Mouse (Mus musculus): ENCODE data around the gene Pik3ip1.

Gene Pik3ip1

GRCm38 (mm10) chr11:3329891-3330451 lies at the start of gene Pik3ip1:
Gene Pik3ip1, plus strand, starts transcription at chr11:3330401.
- in situ Hi-C loops (cut with MboI; ENCODE audit: unreplicated experiment in 2 of 2): loop anchor here (5.0 to 10.0 kb wide), 4 partner anchors 38 to 205 kb away; partner anchors contain the start of genes Eif4enif1 (in 1 of the 2) and Limk2 (in 1 of the 2)

DNA sequence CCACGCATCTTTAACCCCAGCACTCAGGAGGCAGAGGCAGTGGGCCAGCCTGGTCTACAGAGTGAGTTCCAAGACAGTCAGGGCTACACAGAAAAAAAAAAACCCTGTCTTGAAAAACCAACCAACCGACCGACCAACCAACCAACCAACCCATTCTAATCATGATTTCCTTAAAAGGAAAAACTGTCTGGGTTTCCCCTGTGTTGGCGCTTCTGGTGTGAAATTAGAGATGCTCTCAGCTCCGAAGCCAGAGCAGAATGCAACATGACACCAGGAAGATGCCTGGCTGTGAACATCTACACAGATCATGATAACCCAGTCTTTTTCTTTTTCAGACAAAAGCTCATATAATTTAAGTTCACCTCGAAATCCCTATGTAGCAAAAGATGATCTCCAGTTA lies 47.3 kb upstream of the Pik3ip1 start:
- in situ Hi-C loops (cut with MboI; ENCODE audit: unreplicated experiment in 2 of 2): no loop called here

- in situ Hi-C loops (cut with MboI; ENCODE audit: unreplicated experiment in 2 of 2): no loop called here
Measured at GRCm38 (mm10) chr11:3283645-3284044, 46.6 kb upstream of the Pik3ip1 start.

GRCm38 (mm10) chr11:3285940-3286339 lies 44.3 kb upstream of the Pik3ip1 start:
- in situ Hi-C loops (cut with MboI; ENCODE audit: unreplicated experiment in 2 of 2): no loop called here

- in situ Hi-C loops (cut with MboI; ENCODE audit: unreplicated experiment in 2 of 2): no loop called here
Measured at GRCm38 (mm10) chr11:3287131-3287530, 43.1 kb upstream of the Pik3ip1 start.

DNA sequence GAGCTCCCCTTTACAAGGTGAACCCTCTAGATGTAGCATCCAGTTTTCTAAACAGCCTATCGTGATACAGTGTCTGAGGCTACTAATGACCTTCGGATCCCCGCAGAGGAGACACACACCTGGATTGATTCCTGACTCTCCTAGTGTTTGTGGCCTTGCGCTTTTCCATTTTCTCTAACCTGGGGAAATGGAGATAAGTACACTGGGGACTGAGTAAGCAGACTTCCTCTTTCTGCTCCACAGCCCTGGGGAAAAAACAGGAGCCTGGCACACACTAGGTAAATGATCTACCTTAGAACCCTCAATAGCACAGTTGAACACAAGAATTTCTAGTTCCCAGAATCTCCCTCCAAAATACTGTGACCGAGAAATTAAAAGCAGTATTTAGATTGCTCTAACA lies 42.3 kb upstream of the Pik3ip1 start:
- in situ Hi-C loops (cut with MboI; ENCODE audit: unreplicated experiment in 2 of 2): no loop called here

DNA sequence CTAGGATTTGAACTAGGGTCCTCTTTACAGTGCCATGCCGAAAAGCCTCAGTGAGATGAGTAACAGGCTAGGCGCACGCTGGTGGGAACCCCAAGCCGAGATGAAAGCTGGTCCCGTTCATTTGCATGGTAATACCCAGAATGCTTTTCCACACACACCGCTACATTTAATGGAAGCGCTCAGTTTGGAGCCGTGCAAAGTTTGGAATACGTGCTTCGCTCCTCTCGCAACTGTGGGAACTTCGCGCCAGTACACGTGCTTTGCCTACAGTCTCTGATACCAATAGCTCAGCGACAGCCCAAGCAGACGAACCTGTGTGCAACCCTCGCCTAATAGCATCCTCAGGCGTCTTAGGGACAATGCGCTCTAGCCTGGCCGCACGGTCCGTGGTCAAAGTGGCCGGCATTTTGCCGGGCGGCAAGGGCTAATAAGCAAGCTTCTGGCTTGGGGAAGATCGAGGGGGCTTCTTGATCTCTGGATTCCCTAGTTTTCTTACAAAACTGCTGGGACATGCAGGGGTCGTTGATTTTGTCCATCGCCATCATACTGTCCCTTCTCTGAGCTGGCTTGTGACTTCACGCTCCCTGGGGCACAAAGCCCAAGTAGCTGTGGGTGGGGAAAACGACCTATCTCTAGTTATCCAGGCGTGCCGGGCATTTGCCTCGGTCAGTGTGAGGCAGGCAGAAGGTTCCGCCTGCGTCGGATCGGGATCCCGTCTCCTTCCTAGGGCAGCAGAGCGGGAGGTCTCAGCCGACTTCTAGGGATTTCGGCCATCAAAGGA lies 41.5 kb upstream of the Pik3ip1 start, which contains the start of gene Patz1:
Gene Patz1, plus strand, starts transcription at position 354 of the 781 bp plus-strand sequence.
- in situ Hi-C loops (cut with MboI; ENCODE audit: unreplicated experiment in 2 of 2): no loop called here

- in situ Hi-C loops (cut with MboI; ENCODE audit: unreplicated experiment in 2 of 2): no loop called here
Measured at GRCm38 (mm10) chr11:3289302-3289802, 40.8 kb upstream of the Pik3ip1 start.

DNA sequence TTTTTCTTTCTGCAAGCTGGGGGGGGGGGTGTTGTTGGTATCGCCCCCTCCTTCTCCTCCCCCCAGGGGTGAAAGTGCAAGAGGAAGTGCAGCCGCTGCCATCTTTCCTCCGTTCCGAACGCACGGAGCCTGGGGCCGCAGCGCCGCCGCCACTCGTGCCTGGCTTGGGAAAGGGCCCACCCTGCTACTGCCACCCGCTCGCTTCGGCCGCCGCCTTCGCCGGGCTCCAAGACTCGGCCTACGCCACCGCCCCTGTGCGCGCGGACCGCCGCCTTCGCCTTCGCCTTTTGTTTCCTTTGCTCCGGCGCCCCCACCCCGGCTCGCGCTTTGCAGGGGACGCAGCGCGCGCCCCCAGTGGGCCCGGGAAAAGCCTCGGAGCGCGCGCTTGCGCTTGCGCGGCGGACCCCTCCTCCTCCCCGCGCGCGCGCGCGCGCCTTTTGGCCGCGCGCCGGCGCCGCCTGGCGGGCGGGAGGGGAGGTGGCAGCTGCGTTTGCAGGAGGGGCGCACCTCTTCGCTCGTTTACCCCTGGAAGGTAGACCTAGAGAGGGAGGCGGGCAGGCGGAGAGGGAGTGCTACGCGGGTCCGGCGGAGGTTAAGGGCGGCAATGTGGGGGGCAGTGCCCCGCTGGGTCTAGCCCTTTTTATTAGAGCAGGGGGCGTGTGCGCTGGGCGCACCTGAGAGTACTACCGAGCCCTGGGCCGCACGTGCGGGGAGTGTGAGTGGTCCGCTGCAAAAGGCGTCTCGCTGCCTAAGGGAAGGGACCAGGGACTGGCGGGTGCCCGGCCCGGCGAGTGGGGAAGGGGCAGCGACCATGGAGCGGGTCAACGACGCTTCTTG lies 40.2 kb upstream of the Pik3ip1 start:
- in situ Hi-C loops (cut with MboI; ENCODE audit: unreplicated experiment in 2 of 2): loop anchor here (5.0 kb wide), 1 partner anchor 42 kb away; the partner anchor contains the start of gene Pik3ip1 (in 2 of the 2)

DNA sequence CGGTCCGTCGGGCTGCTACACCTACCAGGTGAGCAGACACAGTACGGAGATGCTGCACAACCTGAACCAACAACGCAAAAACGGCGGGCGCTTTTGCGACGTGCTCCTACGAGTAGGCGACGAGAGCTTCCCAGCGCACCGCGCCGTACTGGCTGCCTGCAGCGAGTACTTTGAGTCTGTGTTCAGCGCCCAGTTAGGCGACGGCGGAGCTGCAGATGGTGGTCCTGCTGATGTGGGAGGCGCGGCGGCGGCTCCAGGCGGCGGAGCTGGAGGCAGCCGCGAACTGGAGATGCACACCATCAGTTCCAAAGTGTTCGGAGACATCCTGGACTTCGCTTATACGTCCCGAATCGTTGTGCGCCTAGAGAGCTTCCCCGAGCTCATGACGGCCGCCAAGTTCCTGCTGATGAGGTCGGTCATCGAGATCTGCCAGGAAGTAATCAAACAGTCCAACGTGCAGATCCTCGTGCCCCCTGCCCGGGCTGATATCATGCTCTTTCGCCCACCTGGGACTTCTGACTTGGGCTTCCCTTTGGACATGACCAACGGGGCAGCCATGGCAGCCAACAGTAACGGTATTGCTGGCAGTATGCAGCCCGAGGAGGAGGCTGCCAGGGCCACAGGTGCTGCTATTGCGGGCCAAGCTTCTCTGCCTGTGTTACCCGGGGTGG lies 39.4 kb upstream of the Pik3ip1 start:
- in situ Hi-C loops (cut with MboI; ENCODE audit: unreplicated experiment in 2 of 2): loop anchor here (5.0 kb wide), 1 partner anchor 42 kb away; the partner anchor contains the start of gene Pik3ip1 (in 2 of the 2)

GRCm38 (mm10) chr11:3291311-3292061 lies 38.7 kb upstream of the Pik3ip1 start:
- in situ Hi-C loops (cut with MboI; ENCODE audit: unreplicated experiment in 2 of 2): loop anchor here (5.0 kb wide), 1 partner anchor 41 kb away; the partner anchor contains the start of gene Pik3ip1 (in 2 of the 2)

DNA sequence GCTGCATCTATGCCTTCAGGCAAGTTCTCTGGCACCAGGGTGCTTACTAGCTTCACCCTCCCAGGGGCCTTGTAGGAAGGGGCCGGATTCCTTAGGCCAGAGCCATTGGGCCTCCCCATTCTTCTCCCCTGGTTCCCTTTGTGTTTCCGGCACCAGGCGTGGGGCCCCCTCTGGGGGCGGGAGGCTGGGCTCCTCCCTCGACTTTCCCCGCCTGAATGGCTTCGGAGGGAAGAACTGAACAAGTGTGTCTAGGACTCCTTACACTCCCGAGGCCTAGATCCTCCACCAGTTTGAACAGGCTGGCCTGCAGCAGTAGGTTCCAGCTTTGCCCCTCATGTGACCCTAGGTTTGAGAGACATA lies 38.2 kb upstream of the Pik3ip1 start:
- in situ Hi-C loops (cut with MboI; ENCODE audit: unreplicated experiment in 2 of 2): loop anchor here (5.0 kb wide), 1 partner anchor 40 kb away; the partner anchor contains the start of gene Pik3ip1 (in 2 of the 2)

GRCm38 (mm10) chr11:3292711-3293249 lies 37.4 kb upstream of the Pik3ip1 start:
- in situ Hi-C loops (cut with MboI; ENCODE audit: unreplicated experiment in 2 of 2): loop anchor here (5.0 kb wide), 1 partner anchor 40 kb away; the partner anchor contains the start of gene Pik3ip1 (in 2 of the 2)

DNA sequence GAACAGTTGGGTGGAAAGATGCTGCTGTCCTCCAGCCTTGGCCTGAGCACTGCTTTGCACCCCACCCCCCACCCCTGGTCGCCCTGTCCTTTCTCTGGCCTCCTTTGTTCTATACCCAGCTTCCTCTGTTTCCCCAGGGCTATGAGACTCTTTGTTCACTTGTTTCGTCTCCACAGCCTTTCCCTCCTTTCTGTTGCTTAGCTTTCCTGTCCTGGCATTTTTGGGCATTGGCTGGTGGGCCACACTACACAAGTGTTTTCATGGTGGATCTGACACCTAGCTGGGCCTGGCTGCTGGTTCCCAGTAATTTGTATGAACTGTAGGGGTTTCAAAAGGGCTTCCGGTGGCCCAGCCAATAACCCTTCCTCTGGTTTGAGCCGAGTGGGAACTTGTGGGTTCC lies 36.8 kb upstream of the Pik3ip1 start:
- in situ Hi-C loops (cut with MboI; ENCODE audit: unreplicated experiment in 2 of 2): loop anchor here (5.0 kb wide), 1 partner anchor 39 kb away; the partner anchor contains the start of gene Pik3ip1 (in 2 of the 2)

DNA sequence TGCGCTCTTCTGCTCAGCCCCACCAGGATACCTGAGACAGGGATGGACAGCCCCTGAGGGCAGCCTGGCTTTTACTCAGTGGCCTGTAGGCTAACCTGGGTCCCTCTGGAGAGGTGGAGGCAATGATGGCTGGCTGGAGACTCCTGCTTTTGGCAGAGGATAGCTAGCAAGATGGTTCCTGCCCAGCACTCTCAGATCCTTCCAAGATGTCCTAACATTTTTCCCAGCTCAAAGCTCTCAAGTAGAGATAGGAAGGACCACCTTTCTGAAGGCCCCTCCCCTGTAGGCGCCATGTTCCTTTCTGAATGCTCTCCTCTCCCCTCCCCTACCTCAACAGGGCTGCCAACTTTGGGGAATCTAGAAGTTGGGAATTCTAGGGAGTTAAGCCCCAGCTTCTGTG lies 35.6 kb upstream of the Pik3ip1 start:
- in situ Hi-C loops (cut with MboI; ENCODE audit: unreplicated experiment in 2 of 2): loop anchor here (5.0 kb wide), 1 partner anchor 38 kb away; the partner anchor contains the start of gene Pik3ip1 (in 2 of the 2)

GRCm38 (mm10) chr11:3296056-3296455 lies 34.1 kb upstream of the Pik3ip1 start:
- in situ Hi-C loops (cut with MboI; ENCODE audit: unreplicated experiment in 2 of 2): no loop called here

- in situ Hi-C loops (cut with MboI; ENCODE audit: unreplicated experiment in 2 of 2): no loop called here
Measured at GRCm38 (mm10) chr11:3297871-3298812, 32.1 kb upstream of the Pik3ip1 start.

DNA sequence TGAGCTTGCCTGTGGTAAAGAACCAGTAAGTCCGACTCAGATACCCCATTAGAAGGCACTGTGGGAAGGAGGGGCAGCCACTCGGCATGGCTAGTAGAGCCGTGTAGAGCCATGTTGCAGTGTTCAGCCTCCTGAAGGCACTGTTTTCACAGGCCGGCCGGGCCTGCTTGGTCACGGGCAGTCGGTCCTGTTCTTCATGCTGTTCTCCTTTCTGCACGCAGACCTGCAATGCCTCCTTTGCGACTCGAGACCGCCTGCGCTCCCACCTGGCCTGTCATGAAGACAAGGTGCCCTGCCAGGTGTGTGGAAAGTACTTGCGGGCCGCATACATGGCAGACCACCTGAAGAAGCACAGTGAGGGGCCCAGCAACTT lies 31.4 kb upstream of the Pik3ip1 start:
- in situ Hi-C loops (cut with MboI; ENCODE audit: unreplicated experiment in 2 of 2): no loop called here
